Mouse (Mus musculus) heart, postnatal 0 days (tissue): ENCODE measurements around the gene Casp3. TPM values are rescaled to one million over a fixed set of nuclear protein-coding genes. Genes with fewer than 3 reads are reported as not detected.

Experiments
- ATAC-seq: fragments of 200-750 bp; cut with Nextera tagmentation; 2 replicates; pipeline ENCODE4 v1.8.0; 2017; ENCODE audit warnings: low read depth, moderate number of reproducible peaks, moderate library complexity; ENCODE audit not compliant: insufficient read depth
- DNase-seq: peaks from one replicate; pipeline ENCODE4 v3.0.0-alpha.2; 2016; ENCODE audit warnings: low spot score
- H3K27ac ChIP-seq: fragments of 300-500 bp; sonication (generic); 2 replicates; pipeline ENCODE4 v1.5.1; 2014; ENCODE audit warnings: low read depth, mild to moderate bottlenecking
- H3K27me3 ChIP-seq: fragments of 300-500 bp; sonication (generic); 2 replicates; pipeline ENCODE4 v1.6.1; 2014; ENCODE audit warnings: low read length, mixed read lengths; ENCODE audit not compliant: control insufficient read depth, insufficient read depth
- H3K36me3 ChIP-seq: fragments of 300-500 bp; sonication (generic); replicated peaks from 2 replicates; pipeline ENCODE4 v1.6.1; 2014; ENCODE audit warnings: low read length, mixed read lengths; ENCODE audit not compliant: control insufficient read depth, insufficient read depth
- H3K4me1 ChIP-seq: fragments of 300-500 bp; sonication (generic); 2 replicates; pipeline ENCODE4 v1.6.1; 2014; ENCODE audit warnings: antibody characterized with exemption; ENCODE audit not compliant: control insufficient read depth, insufficient read depth
- H3K4me2 ChIP-seq: fragments of 300-500 bp; sonication (generic); 2 replicates; pipeline ENCODE4 v1.6.1; 2014; ENCODE audit warnings: low read depth, mild to moderate bottlenecking, low read length, moderate library complexity
- H3K4me3 ChIP-seq: fragments of 300-500 bp; sonication (generic); 2 replicates; pipeline ENCODE4 v1.5.1; 2014; ENCODE audit warnings: low read depth, low read length
- H3K9ac ChIP-seq: fragments of 300-500 bp; sonication (generic); replicated peaks from 2 replicates; pipeline ENCODE4 v1.6.1; 2014; ENCODE audit warnings: low read depth, low read length, mixed read lengths
- H3K9me3 ChIP-seq: fragments of 300-500 bp; sonication (generic); replicated peaks from 2 replicates; pipeline ENCODE4 v1.6.1; 2016; ENCODE audit warnings: low read length; ENCODE audit not compliant: control insufficient read depth
- CTCF ChIP-seq: IDR thresholded peaks from 2 replicates; pipeline ENCODE4 v1.5.1; 2016; ENCODE audit warnings: antibody characterized with exemption, control low read depth, low read depth
- EP300 ChIP-seq: IDR thresholded peaks from 2 replicates; pipeline ENCODE4 v1.6.1; 2016; ENCODE audit warnings: antibody characterized with exemption, low read depth
- WGBS: fragments of 180-500 bp; shearing (Covaris S2); extraction: QIAGEN DNeasy Blood & Tissue Kit; methylation state at CpG from one replicate; pipeline ENCODE4 v1.1.7; 2014; 5-methylcytosine and 5-hydroxymethylcytosine counted together
- polyA plus RNA-seq: library from polyadenylated mRNA; unstranded; fragments of >200 nt; fragmentation: Nextera tagmentation; extraction: Ambion mirVana; gene quantifications from 2 replicates; pipeline ENCODE4 v1.2.1, GENCODE M21; 2015
- total RNA-seq: library from RNA; depleted of rRNA; stranded (reverse); fragments of >200 nt; gene quantifications from 2 replicates; pipeline ENCODE4 v1.2.3, GENCODE M21; 2014; ENCODE audit warnings: low replicate concordance

Gene Casp3
- total and polyA plus RNA-seq, 2 experiments from 2014 or later, result 11.8 to 28.6 TPM

- ATAC-seq (no peak), DNase-seq (no peak)
- Histone ChIP-seq H3K27ac (no peak overlapping the region), H3K4me3 (no peak overlapping the region), H3K9ac (no peak overlapping the region), H3K4me1 (0 out of 2 replicates have a peak, but pooled peaks cover 3% of the 10 kb centered on the region), H3K36me3 (peaks cover 16% of the 10 kb centered on the region), H3K9me3 (no peaks in the 10 kb centered on the region), H3K27me3 (no peaks in the 10 kb centered on the region), H3K4me2 (no peak overlapping the region)
- WGBS, result 74% methylated on average over 7 of the region's 7 CpGs
- TF ChIP-seq EP300, result no peak
- no peak for TF ChIP-seq CTCF
Observed at GRCm38 (mm10) chr8:46627881-46628280, 10.8 kb downstream of the Casp3 start.

GRCm38 (mm10) chr8:46628645-46629044 lies 11.6 kb downstream of the Casp3 start:
- Histone ChIP-seq H3K36me3 (peaks cover 23% of the 10 kb centered on the region), H3K4me3 (no peak overlapping the region), H3K27me3 (no peaks in the 10 kb centered on the region), H3K9me3 (no peaks in the 10 kb centered on the region), H3K4me1 (0 out of 2 replicates have a peak, but pooled peaks cover 3% of the 10 kb centered on the region), H3K27ac (no peak overlapping the region), H3K4me2 (no peak overlapping the region), H3K9ac (no peak overlapping the region)
- ATAC-seq, result no peak
- TF ChIP-seq EP300 (no peak), CTCF (no peak)
- WGBS, result 81% methylated on average over 1 of the region's 1 CpGs
- no peak for DNase-seq

GRCm38 (mm10) chr8:46630422-46630821 lies 13.3 kb downstream of the Casp3 start:
- 93% methylated on average over 3 of the region's 3 CpGs for WGBS
- Histone ChIP-seq H3K27ac (no peak overlapping the region), H3K4me2 (no peak overlapping the region), H3K9ac (no peak overlapping the region), H3K27me3 (no peaks in the 10 kb centered on the region), H3K36me3 (peaks cover 40% of the 10 kb centered on the region), H3K4me3 (no peak overlapping the region), H3K4me1 (no peaks in the 10 kb centered on the region), H3K9me3 (no peaks in the 10 kb centered on the region)
- DNase-seq (no peak), ATAC-seq (no peak)
- TF ChIP-seq EP300 (no peak), CTCF (no peak)

GRCm38 (mm10) chr8:46630932-46631331 lies 13.8 kb downstream of the Casp3 start:
- Histone ChIP-seq H3K4me3 (no peak overlapping the region), H3K27me3 (no peaks in the 10 kb centered on the region), H3K4me2 (no peak overlapping the region), H3K4me1 (no peaks in the 10 kb centered on the region), H3K9ac (no peak overlapping the region), H3K9me3 (no peaks in the 10 kb centered on the region), H3K36me3 (peaks cover 45% of the 10 kb centered on the region), H3K27ac (no peak overlapping the region)
- DNase-seq (no peak), ATAC-seq (no peak)
- no peak for TF ChIP-seq EP300
- TF ChIP-seq CTCF, result no peak
- 77% methylated on average over 4 of the region's 4 CpGs for WGBS

- Histone ChIP-seq H3K4me2 (no peak overlapping the region), H3K4me1 (peaks cover 5% of the 10 kb centered on the region; the same call in 1 of the 2 replicates), H3K9ac (no peak overlapping the region), H3K9me3 (no peaks in the 10 kb centered on the region), H3K36me3 (peaks cover 40% of the 10 kb centered on the region), H3K27me3 (no peaks in the 10 kb centered on the region), H3K4me3 (no peak overlapping the region), H3K27ac (peak overlapping the region; percentile 30)
- DNase-seq, result peak; percentile 76
- WGBS, result 20% methylated on average over 6 of the region's 6 CpGs
- peak; percentile 82 for ATAC-seq
- 0 out of 2 replicates have a peak, but pooled peaks have one; percentile 10 for TF ChIP-seq CTCF
- no peak for TF ChIP-seq EP300
Observed at GRCm38 (mm10) chr8:46639010-46639571, 22.0 kb downstream of the Casp3 start.

GRCm38 (mm10) chr8:46639852-46640251 lies 22.8 kb downstream of the Casp3 start:
- H3K4me1 ChIP-seq, result peaks cover 5% of the 10 kb centered on the region; the same call in 1 of the 2 replicates
- ATAC-seq (no peak), DNase-seq (no peak)
- 75% methylated on average over 5 of the region's 5 CpGs for WGBS
- no peak overlapping the region for H3K4me3 ChIP-seq
- no peak overlapping the region for H3K27ac ChIP-seq
- no peaks in the 10 kb centered on the region for H3K27me3 ChIP-seq
- H3K4me2 ChIP-seq, result no peak overlapping the region
- TF ChIP-seq EP300 (no peak), CTCF (no peak)
- no peak overlapping the region for H3K9ac ChIP-seq
- peaks cover 34% of the 10 kb centered on the region for H3K36me3 ChIP-seq
- H3K9me3 ChIP-seq, result no peaks in the 10 kb centered on the region
